Mouse (Mus musculus) olfactory bulb, adult 2 months (tissue): ENCODE results near the gene Gm9611. TPM values are rescaled to one million over a fixed set of nuclear protein-coding genes. Genes with fewer than 3 reads are reported as not detected.
"Not testable (repeated sequence)": the region's sequence is repeated elsewhere in the genome, so short reads cannot be mapped to it uniquely, and the experiment has no call there.

Experiments used
- H3K27ac ChIP-seq: fragments of 200-500 bp; 2 replicates; pipeline ENCODE4 v1.5.1; 2012; ENCODE audit warnings: low read depth, low read length; ENCODE audit not compliant: insufficient read depth
- H3K4me1 ChIP-seq: fragments of 200-500 bp; 2 replicates; pipeline ENCODE4 v1.6.1; 2012; ENCODE audit warnings: low read length; ENCODE audit not compliant: control insufficient read depth, insufficient read depth
- H3K4me3 ChIP-seq: fragments of 200-500 bp; 2 replicates; pipeline ENCODE4 v1.5.1; 2012; ENCODE audit warnings: mild to moderate bottlenecking, low read depth, low read length, moderate library complexity; ENCODE audit not compliant: insufficient read depth
- WGBS: fragments of 180-500 bp; shearing (Covaris S2); methylation state at CpG from one replicate; pipeline ENCODE4 v1.1.7; 2018; 5-methylcytosine and 5-hydroxymethylcytosine counted together
- polyA plus RNA-seq: library from polyadenylated mRNA; stranded (reverse); fragments of >200 nt; gene quantifications from 2 replicates; pipeline ENCODE4 v1.2.4, GENCODE M21; 2012; ENCODE audit warnings: low replicate concordance; ENCODE audit not compliant: missing spikeins, insufficient read depth, insufficient read length

Gene Gm9611
- not detected in 2 replicates for polyA plus RNA-seq

GRCm38 (mm10) chr14:42297258-42297657, at the start of gene Gm9611:
Gene Gm9611, minus strand, starts transcription at chr14:42297358.
- H3K4me1 ChIP-seq: not testable (repeated sequence)
- WGBS: 50% methylated on average over 1 of the region's 3 CpGs

GRCm38 (mm10) chr14:42309910-42310309, 12.8 kb upstream of the Gm9611 start, which contains the start of gene Gm7995:
Gene Gm7995, plus strand, starts transcription at chr14:42310210.
- 100% methylated on average over 1 of the region's 1 CpGs for WGBS
- H3K27ac ChIP-seq, H3K4me1 ChIP-seq, H3K4me3 ChIP-seq: not testable (repeated sequence)

More at GRCm38 (mm10) chr14:42297258-42297657, at the start of gene Gm9611:
- H3K27ac ChIP-seq, H3K4me3 ChIP-seq: not testable (repeated sequence)

GRCm38 (mm10) chr14:42259948-42260347, 37.2 kb downstream of the Gm9611 start, which contains the start of gene Gm17026:
Gene Gm17026, minus strand, starts transcription at chr14:42260048.
- not testable (repeated sequence) for H3K4me1 ChIP-seq, H3K27ac ChIP-seq, H3K4me3 ChIP-seq
- 100% methylated on average over 1 of the region's 3 CpGs for WGBS

Other genes starting within 250 kb of the Gm9611 start
- gene Gm7951, start 180.0 kb downstream of the Gm9611 start, polyA plus RNA-seq: not detected in 2 replicates
- not detected in 2 replicates for gene Gm17027, start 134.7 kb downstream of the Gm9611 start, polyA plus RNA-seq
- gene Gm3573, start 106.6 kb downstream of the Gm9611 start, polyA plus RNA-seq: not detected in 2 replicates
- not detected in 2 replicates for gene Gm17026, start 37.3 kb downstream of the Gm9611 start, polyA plus RNA-seq
- gene Gm7995, start 12.9 kb upstream of the Gm9611 start, polyA plus RNA-seq: not detected in 2 replicates
- gene Gm8005, start 142.3 kb upstream of the Gm9611 start, polyA plus RNA-seq: not detected in 2 replicates
- gene Gm8011, start 166.5 kb upstream of the Gm9611 start, polyA plus RNA-seq: not detected in 2 replicates
- not detected in 2 replicates for gene Gm8020, start 205.0 kb upstream of the Gm9611 start, polyA plus RNA-seq
- not detected in 2 replicates for gene Gm8024, start 226.9 kb upstream of the Gm9611 start, polyA plus RNA-seq